Mouse (Mus musculus) C2C12 (cell line): ENCODE measurements around the gene Msi2.

ENCODE experiments used
- CEBPB ChIP-seq: IDR thresholded peaks from one replicate; pipeline ENCODE4 v1.6.1; 2011; ENCODE audit warnings: low read depth, mild to moderate bottlenecking, control low read depth, moderate library complexity
- CTCF ChIP-seq: IDR thresholded peaks from one replicate; pipeline ENCODE4 v1.5.1; 2011; ENCODE audit not compliant: control insufficient read depth, insufficient read depth, insufficient read length
- MAX ChIP-seq: IDR thresholded peaks from one replicate; pipeline ENCODE4 v1.6.1; 2011; ENCODE audit warnings: mild to moderate bottlenecking, control low read depth
- MYOD1 ChIP-seq: IDR thresholded peaks from one replicate; pipeline ENCODE4 v1.6.1; 2011; ENCODE audit warnings: low read depth; ENCODE audit not compliant: control insufficient read depth, insufficient read length
- MYOG ChIP-seq: IDR thresholded peaks from one replicate; pipeline ENCODE4 v1.6.1; 2011; ENCODE audit not compliant: control insufficient read depth, insufficient read length; ENCODE audit errors: extremely low read depth
- USF1 ChIP-seq: IDR thresholded peaks from one replicate; pipeline ENCODE4 v1.6.1; 2011; ENCODE audit warnings: low read depth, mild to moderate bottlenecking, control low read depth, moderate library complexity

GRCm38 (mm10) chr11:88474889-88475440, 243.3 kb downstream of the Msi2 start:
- TF ChIP-seq MYOD1 = no peak
- TF ChIP-seq USF1 = no peak
- no peak for TF ChIP-seq CTCF
- TF ChIP-seq MAX = no peak
- TF ChIP-seq CEBPB = no peak
- TF ChIP-seq MYOG = no peak
